Mouse (Mus musculus) heart, embryonic 11.5 days (tissue): ENCODE data around the gene Pak7. TPM values are rescaled to one million over a fixed set of nuclear protein-coding genes. Genes with fewer than 3 reads are reported as not detected.

Source experiments
- ATAC-seq: fragments of 200-750 bp; cut with Nextera tagmentation; replicated peaks from 2 replicates; pipeline ENCODE4 v1.8.0; 2017; ENCODE audit warnings: moderate library complexity; ENCODE audit not compliant: insufficient number of reproducible peaks, low FRiP score, low TSS enrichment
- H3K27ac ChIP-seq: fragments of 300-500 bp; sonication (generic); 2 replicates; pipeline ENCODE4 v1.5.1; 2014; ENCODE audit warnings: mild to moderate bottlenecking, low read depth, low read length
- H3K27me3 ChIP-seq: fragments of 300-500 bp; sonication (generic); 2 replicates; pipeline ENCODE4 v1.6.1; 2014; ENCODE audit warnings: mild to moderate bottlenecking, low read length, mixed read lengths; ENCODE audit not compliant: control insufficient read depth, insufficient read depth
- H3K36me3 ChIP-seq: fragments of 300-500 bp; sonication (generic); 2 replicates; pipeline ENCODE4 v1.6.1; 2014; ENCODE audit warnings: mild to moderate bottlenecking, low read length, moderate library complexity, mixed read lengths; ENCODE audit not compliant: control insufficient read depth, insufficient read depth
- H3K4me1 ChIP-seq: fragments of 300-500 bp; sonication (generic); 2 replicates; pipeline ENCODE4 v1.6.1; 2014; ENCODE audit warnings: low read length; ENCODE audit not compliant: control insufficient read depth, insufficient read depth
- H3K4me2 ChIP-seq: fragments of 300-500 bp; sonication (generic); 2 replicates; pipeline ENCODE4 v1.6.1; 2014; ENCODE audit warnings: mild to moderate bottlenecking, moderate library complexity
- H3K4me3 ChIP-seq: fragments of 300-500 bp; sonication (generic); 2 replicates; pipeline ENCODE4 v1.5.1; 2014; ENCODE audit warnings: low read depth, low read length
- H3K9ac ChIP-seq: fragments of 300-500 bp; sonication (generic); 2 replicates; pipeline ENCODE4 v1.6.1; 2014; ENCODE audit warnings: mild to moderate bottlenecking, low read depth, low read length, moderate library complexity
- H3K9me3 ChIP-seq: fragments of 300-500 bp; sonication (generic); replicated peaks from 2 replicates; pipeline ENCODE4 v1.6.1; 2016; ENCODE audit warnings: low read length; ENCODE audit not compliant: control insufficient read depth
- WGBS: fragments of 180-500 bp; shearing (Covaris S2); extraction: QIAGEN DNeasy Blood & Tissue Kit; methylation state at CpG from one replicate; pipeline ENCODE4 v1.1.7; 2014; ENCODE audit not compliant: insufficient replicate concordance; 5-methylcytosine and 5-hydroxymethylcytosine counted together
- polyA plus RNA-seq: library from polyadenylated mRNA; unstranded; fragments of >200 nt; fragmentation: Nextera tagmentation; extraction: Ambion mirVana; gene quantifications from 2 replicates; pipeline ENCODE4 v1.2.1, GENCODE M21; 2014

Gene Pak7
- 0.70 and 0.87 TPM in 2 replicates for polyA plus RNA-seq

DNA sequence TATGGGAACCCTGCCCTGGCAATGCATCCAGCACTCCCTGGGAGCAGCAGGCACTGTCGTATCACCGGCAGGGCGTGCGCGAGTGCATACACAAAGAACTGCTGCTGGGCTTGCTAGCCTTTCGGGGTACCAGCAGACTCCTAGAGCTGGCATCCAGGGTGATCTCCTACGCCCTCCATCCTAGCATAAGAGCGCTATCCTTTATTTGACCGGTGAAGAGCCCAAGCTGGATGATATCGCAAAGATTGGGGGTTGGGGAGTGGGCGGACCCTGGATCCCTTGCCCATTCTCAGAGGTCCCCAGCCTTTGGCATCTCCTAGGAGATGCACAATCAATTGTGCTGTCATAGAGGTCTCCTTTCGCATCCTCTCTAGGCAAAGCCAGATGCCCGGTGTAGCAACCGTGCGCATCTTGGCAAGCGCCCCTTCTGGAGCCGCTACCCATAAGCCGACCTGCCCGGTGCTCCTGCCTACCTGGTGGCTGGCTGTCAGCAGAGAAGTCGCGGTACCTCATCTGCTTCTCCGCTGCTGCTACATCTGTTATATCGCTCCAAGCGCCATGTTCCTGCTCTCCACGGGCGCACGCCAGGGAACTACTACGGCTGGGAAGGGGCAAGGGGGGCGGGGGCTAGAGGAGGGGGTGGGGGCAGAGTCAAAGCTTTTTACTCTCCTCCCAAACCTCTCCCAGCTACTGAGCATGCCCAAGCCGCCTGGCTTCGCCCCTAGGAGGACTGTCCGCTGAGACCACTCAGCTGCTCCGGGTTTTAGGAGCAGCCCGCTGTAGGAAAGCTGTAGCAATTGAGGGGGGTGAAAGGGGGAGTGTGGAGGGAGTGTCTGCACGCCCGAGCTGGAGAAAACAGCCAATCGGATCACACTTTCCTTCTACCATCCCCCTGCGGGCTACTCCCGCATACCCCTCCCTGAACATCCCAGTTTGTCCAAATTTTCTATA, at the start of gene Pak7:
Gene Pak7, minus strand, starts transcription at position 787 of the 951 bp plus-strand sequence.
- Histone ChIP-seq H3K27me3 (peaks cover 5% of the 10 kb centered on the region), H3K4me3 (peak within 1 kb of the TSS; percentile 56), H3K27ac (no peak within 1 kb of the TSS), H3K36me3 (no peaks in the 10 kb centered on the region), H3K4me1 (no peaks in the 10 kb centered on the region), H3K9me3 (no peaks in the 10 kb centered on the region), H3K4me2 (peak within 1 kb of the TSS; percentile 95), H3K9ac (peak within 1 kb of the TSS; percentile 59)
- under 1% methylated on average over 39 of the region's 39 CpGs for WGBS
- ATAC-seq: peak; percentile 90

DNA sequence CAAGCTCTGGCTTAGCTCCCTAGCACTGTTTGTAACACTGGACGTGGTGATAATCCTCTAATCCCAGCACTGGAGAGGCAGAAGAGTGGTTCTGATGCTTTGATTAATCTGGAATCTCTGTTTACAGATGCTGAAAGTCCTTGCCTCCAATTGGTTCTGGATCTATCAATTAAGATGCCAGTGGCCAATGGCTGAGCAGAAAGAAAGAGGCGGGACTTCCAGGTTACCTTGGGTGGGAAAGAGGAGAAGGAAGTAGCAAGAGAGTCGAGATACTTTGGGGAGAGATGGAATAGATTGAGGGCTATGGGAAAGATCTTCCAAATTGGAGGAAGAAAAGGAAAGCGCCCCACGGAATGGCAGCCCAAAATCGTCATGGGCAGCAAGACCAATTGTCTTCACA, 37.8 kb upstream of the Pak7 start:
- no peaks in the 10 kb centered on the region for H3K27me3 ChIP-seq
- H3K9ac ChIP-seq: no peak overlapping the region
- 66% methylated on average over 6 of the region's 6 CpGs for WGBS
- no peak overlapping the region for H3K4me2 ChIP-seq
- no peaks in the 10 kb centered on the region for H3K4me1 ChIP-seq
- ATAC-seq: no peak
- H3K27ac ChIP-seq: no peak overlapping the region
- H3K9me3 ChIP-seq: no peaks in the 10 kb centered on the region
- H3K4me3 ChIP-seq: no peak overlapping the region
- no peaks in the 10 kb centered on the region for H3K36me3 ChIP-seq

DNA sequence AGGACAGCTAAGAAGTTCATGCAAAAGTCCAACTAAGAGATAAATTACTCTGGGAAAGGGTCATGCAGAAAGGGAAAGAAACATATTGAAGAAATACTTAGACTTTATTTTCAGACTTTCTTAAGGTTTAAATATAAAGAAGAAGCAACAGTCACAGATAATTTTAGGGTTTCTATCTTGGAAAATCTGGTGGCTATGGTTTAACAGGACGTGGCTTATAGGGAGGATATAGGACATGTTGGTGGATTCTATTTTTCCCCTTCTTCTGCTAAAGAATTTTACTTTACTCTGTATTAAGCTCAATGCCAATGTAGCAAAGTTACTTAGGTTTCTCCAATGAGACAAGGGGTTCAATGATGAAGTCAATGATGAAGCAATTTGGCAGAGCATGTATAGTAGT, 31.8 kb upstream of the Pak7 start:
- 64% methylated on average over 1 of the region's 1 CpGs for WGBS
- Histone ChIP-seq H3K27me3 (no peaks in the 10 kb centered on the region), H3K4me1 (no peaks in the 10 kb centered on the region), H3K9me3 (no peaks in the 10 kb centered on the region), H3K36me3 (no peaks in the 10 kb centered on the region), H3K4me2 (no peak overlapping the region), H3K27ac (no peak overlapping the region), H3K9ac (no peak overlapping the region), H3K4me3 (no peak overlapping the region)
- no peak for ATAC-seq

DNA sequence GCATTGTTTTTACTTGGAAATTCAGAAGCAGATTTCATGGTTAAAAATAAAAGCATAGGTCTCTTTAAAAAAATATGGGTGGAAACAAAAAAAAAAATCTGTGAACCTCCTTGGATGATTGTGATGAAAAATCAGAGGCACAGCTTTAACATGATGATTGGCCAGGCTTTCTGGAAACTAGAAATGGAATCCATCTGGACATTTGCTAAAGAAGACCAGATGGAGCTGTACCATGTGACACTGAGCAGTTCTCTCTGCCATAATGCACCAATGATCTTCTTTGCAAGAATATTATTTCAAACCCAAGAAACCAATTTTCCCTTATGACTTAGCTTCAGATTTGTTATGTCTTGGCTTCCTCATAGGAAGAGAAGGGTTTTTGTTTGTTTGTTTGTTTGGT, 28.6 kb upstream of the Pak7 start:
- H3K27ac ChIP-seq: no peak overlapping the region
- no peaks in the 10 kb centered on the region for H3K36me3 ChIP-seq
- no peak overlapping the region for H3K9ac ChIP-seq
- H3K4me1 ChIP-seq: no peaks in the 10 kb centered on the region
- no peak for ATAC-seq
- no peak overlapping the region for H3K4me3 ChIP-seq
- no peaks in the 10 kb centered on the region for H3K9me3 ChIP-seq
- no peak overlapping the region for H3K4me2 ChIP-seq
- H3K27me3 ChIP-seq: no peaks in the 10 kb centered on the region

DNA sequence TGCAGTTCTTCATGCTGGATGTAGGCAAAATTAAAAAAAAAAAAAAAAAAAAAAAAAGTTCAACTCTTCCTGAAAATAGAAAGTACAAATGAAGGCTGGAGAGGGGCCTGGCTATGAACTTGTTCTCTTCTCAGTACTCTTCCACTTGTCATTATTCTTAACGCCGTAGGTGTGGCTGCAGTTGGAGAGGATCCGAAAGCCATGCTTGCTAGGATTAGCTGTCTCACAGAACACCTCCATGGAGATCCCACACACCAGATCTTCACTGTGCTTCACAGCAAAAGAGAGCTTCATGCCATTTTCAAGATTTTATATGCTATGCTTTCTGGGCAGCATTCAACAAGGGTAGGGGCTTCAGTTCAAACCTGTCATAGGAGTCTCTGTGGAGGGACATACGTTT, 14.8 kb upstream of the Pak7 start:
- WGBS: 77% methylated on average over 4 of the region's 4 CpGs
- H3K27me3 ChIP-seq: no peaks in the 10 kb centered on the region
- H3K9ac ChIP-seq: no peak overlapping the region
- H3K36me3 ChIP-seq: no peaks in the 10 kb centered on the region
- no peak overlapping the region for H3K4me3 ChIP-seq
- no peaks in the 10 kb centered on the region for H3K4me1 ChIP-seq
- no peak overlapping the region for H3K27ac ChIP-seq
- no peak overlapping the region for H3K4me2 ChIP-seq
- ATAC-seq: no peak
- H3K9me3 ChIP-seq: no peaks in the 10 kb centered on the region

DNA sequence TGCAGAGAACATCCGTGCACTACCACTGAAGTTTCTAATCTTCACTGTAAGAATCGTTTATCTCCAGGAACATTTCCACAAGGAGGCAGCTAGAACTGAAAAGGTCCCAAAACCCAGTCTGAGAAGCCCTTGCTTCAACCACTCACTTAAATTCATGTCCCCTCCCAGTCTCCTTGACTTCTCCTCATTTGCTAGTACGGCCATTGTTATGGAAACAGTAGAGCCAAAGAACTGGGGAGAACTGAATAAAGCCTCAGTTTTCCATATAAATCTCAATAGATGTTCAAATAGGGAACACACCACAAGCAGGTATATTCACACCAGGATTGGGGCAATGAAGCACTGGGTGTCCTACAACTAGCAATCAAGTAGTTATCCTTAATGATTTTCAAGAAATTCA, 12.4 kb downstream of the Pak7 start:
- ATAC-seq: no peak
- WGBS: 57% methylated on average over 3 of the region's 3 CpGs
- H3K36me3 ChIP-seq: no peaks in the 10 kb centered on the region
- no peaks in the 10 kb centered on the region for H3K4me1 ChIP-seq
- H3K27me3 ChIP-seq: no peaks in the 10 kb centered on the region
- H3K9ac ChIP-seq: no peak overlapping the region
- H3K4me2 ChIP-seq: no peak overlapping the region
- H3K4me3 ChIP-seq: no peak overlapping the region
- no peak overlapping the region for H3K27ac ChIP-seq
- H3K9me3 ChIP-seq: no peaks in the 10 kb centered on the region

DNA sequence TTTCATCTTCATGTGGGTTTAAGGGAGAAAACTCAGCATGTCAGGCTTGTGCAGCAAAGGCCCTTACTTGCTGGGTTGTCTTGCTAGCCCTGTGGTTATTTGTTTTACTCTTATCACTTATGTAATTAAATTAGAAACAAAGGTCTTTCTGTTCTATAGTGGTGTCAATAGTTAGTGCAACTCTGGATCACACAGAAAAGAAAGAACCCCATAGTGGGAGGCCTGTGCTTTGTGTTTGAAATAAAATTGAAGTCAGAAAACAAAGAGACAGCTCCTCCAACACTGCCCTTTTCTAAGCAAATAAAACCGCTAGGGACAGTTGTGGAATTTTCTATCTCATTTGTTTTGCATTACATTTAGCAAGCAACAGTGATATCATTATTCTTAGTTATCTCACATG, 15.4 kb downstream of the Pak7 start:
- H3K27ac ChIP-seq: no peak overlapping the region
- no peak overlapping the region for H3K4me3 ChIP-seq
- no peaks in the 10 kb centered on the region for H3K36me3 ChIP-seq
- H3K9ac ChIP-seq: no peak overlapping the region
- no peak overlapping the region for H3K4me2 ChIP-seq
- H3K4me1 ChIP-seq: no peaks in the 10 kb centered on the region
- no peak for ATAC-seq
- no peaks in the 10 kb centered on the region for H3K9me3 ChIP-seq
- 77% methylated on average over 1 of the region's 1 CpGs for WGBS
- no peaks in the 10 kb centered on the region for H3K27me3 ChIP-seq

DNA sequence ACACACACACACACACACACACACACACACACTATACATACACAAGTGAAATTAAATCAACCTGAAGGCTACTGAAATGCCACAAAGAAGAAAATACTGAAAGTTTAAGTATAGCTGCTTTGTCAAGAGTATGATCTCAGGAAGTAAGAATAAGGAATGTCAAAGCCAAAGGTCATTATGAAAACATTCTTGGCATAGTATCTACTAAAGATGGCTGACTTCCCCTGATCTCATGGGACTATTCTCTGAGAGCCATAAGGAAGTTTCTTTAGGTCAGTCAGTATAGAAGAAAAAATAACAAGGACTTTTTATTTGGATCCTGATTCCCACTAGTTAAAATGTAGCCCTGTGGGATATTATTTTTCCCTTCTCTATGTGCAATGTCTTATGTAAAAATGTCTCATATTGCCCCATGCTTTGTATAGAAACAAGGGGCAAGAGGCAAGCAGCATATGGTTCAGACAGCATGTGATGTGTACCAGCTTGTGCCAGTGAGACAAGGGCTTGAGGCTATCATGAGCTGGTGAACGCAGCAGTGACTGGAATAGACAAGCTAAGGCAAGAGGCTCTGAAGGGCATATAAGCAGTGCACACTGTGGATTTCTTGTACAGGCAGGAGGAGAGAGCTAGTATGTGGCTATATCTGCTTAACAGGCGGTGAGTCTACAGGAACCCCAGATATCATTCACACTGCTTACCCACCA, 36.2 kb downstream of the Pak7 start:
- no peaks in the 10 kb centered on the region for H3K4me1 ChIP-seq
- H3K36me3 ChIP-seq: no peaks in the 10 kb centered on the region
- no peak overlapping the region for H3K4me2 ChIP-seq
- no peak for ATAC-seq
- H3K9ac ChIP-seq: no peak overlapping the region
- 61% methylated on average over 2 of the region's 2 CpGs for WGBS
- H3K27ac ChIP-seq: no peak overlapping the region
- H3K4me3 ChIP-seq: no peak overlapping the region
- H3K27me3 ChIP-seq: no peaks in the 10 kb centered on the region
- H3K9me3 ChIP-seq: no peaks in the 10 kb centered on the region
